Mouse (Mus musculus): ENCODE measurements around the gene Gcsh. TPM values are rescaled to one million over a fixed set of nuclear protein-coding genes. Genes with fewer than 3 reads are reported as not detected.
A peak's percentile ranks its signal among the peaks of the same experiment; 100 is the strongest.

The Gcsh gene
- polyA plus RNA-seq, 1 experiment from 2014 or later, result 144 TPM

GRCm38 (mm10) chr8:116942284-116943058 lies 50.9 kb downstream of the Gcsh start:
- 0 out of 2 replicates have a peak, but pooled peaks cover 4% of the 10 kb centered on the region for H3K36me3 ChIP-seq (replicated peaks; ENCODE audit: insufficient read depth, low read length)
- no peaks in the 10 kb centered on the region for H3K9me3 ChIP-seq (ENCODE audit: low read length)
- no peak overlapping the region for H3K27ac ChIP-seq (ENCODE audit: low read depth)
- WGBS (ENCODE audit: insufficient replicate concordance), result 59% methylated on average over 12 of the region's 12 CpGs
- ATAC-seq (no peak), DNase-seq (no peak)
- TF ChIP-seq EP300 (IDR thresholded peaks at IDR 0.05; ENCODE audit: low read depth) (no peak), CTCF (IDR thresholded peaks at IDR 0.05; ENCODE audit: low read depth) (no peak)
- H3K9ac ChIP-seq (replicated peaks), result no peak overlapping the region
- H3K4me1 ChIP-seq (ENCODE audit: insufficient read depth), result peaks cover 31% of the 10 kb centered on the region
- H3K4me3 ChIP-seq (ENCODE audit: low read depth, low read length), result peak overlapping the region; percentile 97; the same call in 1 of the 2 replicates
- H3K4me2 ChIP-seq (ENCODE audit: low read depth, low read length), result peak overlapping the region; percentile 99
- H3K27me3 ChIP-seq (ENCODE audit: insufficient read depth, low read length), result no peaks in the 10 kb centered on the region

- H3K9ac ChIP-seq (replicated peaks), result no peak overlapping the region
- no peaks in the 10 kb centered on the region for H3K27me3 ChIP-seq (ENCODE audit: insufficient read depth, low read length)
- TF ChIP-seq EP300 (IDR thresholded peaks at IDR 0.05; ENCODE audit: low read depth), result no peak
- H3K4me3 ChIP-seq (ENCODE audit: low read depth, low read length), result no peak overlapping the region
- H3K4me2 ChIP-seq (ENCODE audit: low read depth, low read length), result no peak overlapping the region
- peaks cover 55% of the 10 kb centered on the region for H3K36me3 ChIP-seq (replicated peaks; ENCODE audit: insufficient read depth, low read length)
- no peak overlapping the region for H3K27ac ChIP-seq (ENCODE audit: low read depth)
- DNase-seq (no peak), ATAC-seq (no peak)
- no peaks in the 10 kb centered on the region for H3K9me3 ChIP-seq (ENCODE audit: low read length)
- WGBS (ENCODE audit: insufficient replicate concordance), result 84% methylated on average over 6 of the region's 6 CpGs
- H3K4me1 ChIP-seq (ENCODE audit: insufficient read depth), result no peaks in the 10 kb centered on the region
These were observed 57.8 kb downstream of the Gcsh start for GRCm38 (mm10) chr8:116935506-116935905.

- WGBS (ENCODE audit: insufficient replicate concordance), result 90% methylated on average over 4 of the region's 4 CpGs
- no peak overlapping the region for H3K27ac ChIP-seq (ENCODE audit: low read depth)
- DNase-seq (no peak), ATAC-seq (no peak)
- no peaks in the 10 kb centered on the region for H3K27me3 ChIP-seq (ENCODE audit: insufficient read depth, low read length)
- H3K4me3 ChIP-seq (ENCODE audit: low read depth, low read length), result no peak overlapping the region
- TF ChIP-seq EP300 (IDR thresholded peaks at IDR 0.05; ENCODE audit: low read depth) (no peak), CTCF (IDR thresholded peaks at IDR 0.05; ENCODE audit: low read depth) (no peak)
- peaks cover 56% of the 10 kb centered on the region for H3K36me3 ChIP-seq (replicated peaks; ENCODE audit: insufficient read depth, low read length)
- no peak overlapping the region for H3K4me2 ChIP-seq (ENCODE audit: low read depth, low read length)
- no peaks in the 10 kb centered on the region for H3K9me3 ChIP-seq (ENCODE audit: low read length)
- no peak overlapping the region for H3K9ac ChIP-seq (replicated peaks)
- no peaks in the 10 kb centered on the region for H3K4me1 ChIP-seq (ENCODE audit: insufficient read depth)
These were observed 58.4 kb downstream of the Gcsh start for GRCm38 (mm10) chr8:116934976-116935375.

Other genes starting within 250 kb of the Gcsh start
- gene Cmc2, start 72.1 kb downstream of the Gcsh start, polyA plus RNA-seq (2015; fragmentation: Nextera tagmentation; extraction: Ambion mirVana), result 47.3 and 51.9 TPM in 2 replicates
- 10.6 and 11.8 TPM in 2 replicates for gene Cenpn, start 71.8 kb downstream of the Gcsh start, polyA plus RNA-seq (2015; fragmentation: Nextera tagmentation; extraction: Ambion mirVana)
- gene Atmin, start 50.1 kb downstream of the Gcsh start, polyA plus RNA-seq (2015; fragmentation: Nextera tagmentation; extraction: Ambion mirVana), result 2.9 and 3.1 TPM in 2 replicates
- 0.33 TPM in 2 replicates for gene 1700030J22Rik, start 14.6 kb downstream of the Gcsh start, polyA plus RNA-seq (2015; fragmentation: Nextera tagmentation; extraction: Ambion mirVana)
- 0.06 TPM in 1 of 2 replicates, not detected in the other for gene Pkd1l2, start 88.9 kb upstream of the Gcsh start, polyA plus RNA-seq (2015; fragmentation: Nextera tagmentation; extraction: Ambion mirVana)
- gene Bco1, start 102.3 kb upstream of the Gcsh start, polyA plus RNA-seq (2015; fragmentation: Nextera tagmentation; extraction: Ambion mirVana), result 6.6 and 8.1 TPM in 2 replicates
- 0.60 and 0.62 TPM in 2 replicates for gene Gan, start 164.6 kb upstream of the Gcsh start, polyA plus RNA-seq (2015; fragmentation: Nextera tagmentation; extraction: Ambion mirVana)